Mouse (Mus musculus) brain, embryonic 14.5 days (tissue): Measurements from ENCODE around the gene Slc33a1.

Experiments
- CTCF ChIP-seq: fragments of 200-500 bp; IDR thresholded peaks from 2 replicates; pipeline ENCODE4 v1.5.1; 2012; ENCODE audit warnings: inconsistent platforms, mild to moderate bottlenecking, moderate library complexity, borderline replicate concordance; ENCODE audit not compliant: insufficient read depth, insufficient read length; ENCODE audit errors: extremely low read depth
- POLR2A ChIP-seq: fragments of 200-500 bp; IDR thresholded peaks from 2 replicates; pipeline ENCODE4 v1.6.1; 2012; ENCODE audit warnings: mild to moderate bottlenecking, inconsistent platforms, borderline replicate concordance; ENCODE audit not compliant: poor library complexity, insufficient read depth, insufficient read length, severe bottlenecking; ENCODE audit errors: extremely low read depth

DNA sequence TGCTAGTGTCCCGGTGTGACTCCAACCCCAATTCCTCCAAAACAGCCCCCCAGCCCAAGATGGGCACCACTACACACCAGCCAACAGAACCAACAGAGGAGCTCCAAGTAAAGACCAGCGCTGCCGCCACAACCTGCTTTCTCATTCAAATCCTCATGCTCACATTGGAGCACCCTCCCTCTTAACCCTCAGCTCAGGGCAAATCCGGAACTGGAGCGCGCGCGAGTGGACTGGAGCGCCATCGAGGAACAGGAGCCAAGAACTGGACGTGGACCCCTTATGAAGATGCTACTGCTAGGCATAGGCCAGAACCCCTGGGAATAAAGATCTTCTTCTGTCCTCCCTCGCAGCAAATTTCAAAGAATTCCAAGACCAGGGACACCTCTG lies 65.3 kb downstream of the Slc33a1 start, which contains the start of gene Plch1:
- no peak for TF ChIP-seq CTCF
- TF ChIP-seq POLR2A: peak; percentile 15; the same call in 1 of the 2 replicates
